Mouse (Mus musculus): ENCODE data around the gene Rcor1. TPM values are rescaled to one million over a fixed set of nuclear protein-coding genes. Genes with fewer than 3 reads are reported as not detected.

Gene Rcor1
- polyA plus RNA-seq, 1 experiment from 2014 or later = 10.4 TPM

GRCm38 (mm10) chr12:111094073-111094472 is 54.9 kb downstream of the Rcor1 start:
- no peak overlapping the region for H3K4me2 ChIP-seq
- no peaks in the 10 kb centered on the region; the same call in 1 of the 2 replicates for H3K4me1 ChIP-seq (ENCODE audit: control insufficient read depth, insufficient read depth, low read length)
- ATAC-seq (ENCODE audit: low FRiP score) = no peak
- no peak overlapping the region for H3K9ac ChIP-seq (ENCODE audit: low read length)
- H3K9me3 ChIP-seq (ENCODE audit: control insufficient read depth, low read length) = no peaks in the 10 kb centered on the region
- no peak for DNase-seq (ENCODE audit: low spot score, missing footprints)
- WGBS = 76% methylated on average over 5 of the region's 5 CpGs
- peaks cover 2% of the 10 kb centered on the region; the same call in 1 of the 2 replicates for H3K36me3 ChIP-seq (ENCODE audit: control insufficient read depth, insufficient read depth, low read length)
- no peaks in the 10 kb centered on the region for H3K27me3 ChIP-seq (ENCODE audit: control insufficient read depth, insufficient read depth, low read length)
- H3K27ac ChIP-seq (ENCODE audit: low read depth, low read length) = no peak overlapping the region
- no peak overlapping the region for H3K4me3 ChIP-seq (ENCODE audit: low read depth, low read length)

- Histone ChIP-seq H3K4me2 (no peak overlapping the region), H3K27me3 (ENCODE audit: control insufficient read depth, insufficient read depth, low read length) (no peaks in the 10 kb centered on the region), H3K4me3 (ENCODE audit: low read depth, low read length) (no peak overlapping the region), H3K27ac (ENCODE audit: low read depth, low read length) (no peak overlapping the region), H3K9ac (ENCODE audit: low read length) (no peak overlapping the region), H3K36me3 (ENCODE audit: control insufficient read depth, insufficient read depth, low read length) (peaks cover 2% of the 10 kb centered on the region; the same call in 1 of the 2 replicates), H3K4me1 (ENCODE audit: control insufficient read depth, insufficient read depth, low read length) (no peaks in the 10 kb centered on the region), H3K9me3 (ENCODE audit: control insufficient read depth, low read length) (no peaks in the 10 kb centered on the region)
- WGBS = 93% methylated on average over 6 of the region's 6 CpGs
- DNase-seq (ENCODE audit: low spot score, missing footprints) (no peak), ATAC-seq (ENCODE audit: low FRiP score) (no peak)
These were observed 55.9 kb downstream of the Rcor1 start for GRCm38 (mm10) chr12:111095086-111095485.

GRCm38 (mm10) chr12:111096249-111096648 is 57.1 kb downstream of the Rcor1 start:
- Histone ChIP-seq H3K27me3 (ENCODE audit: control insufficient read depth, insufficient read depth, low read length) (no peaks in the 10 kb centered on the region), H3K4me2 (no peak overlapping the region), H3K9ac (ENCODE audit: low read length) (no peak overlapping the region), H3K27ac (ENCODE audit: low read depth, low read length) (no peak overlapping the region), H3K4me3 (ENCODE audit: low read depth, low read length) (no peak overlapping the region), H3K9me3 (ENCODE audit: control insufficient read depth, low read length) (no peaks in the 10 kb centered on the region), H3K36me3 (ENCODE audit: control insufficient read depth, insufficient read depth, low read length) (peaks cover 2% of the 10 kb centered on the region; the same call in 1 of the 2 replicates), H3K4me1 (ENCODE audit: control insufficient read depth, insufficient read depth, low read length) (no peaks in the 10 kb centered on the region)
- WGBS = 91% methylated on average over 6 of the region's 6 CpGs
- DNase-seq (ENCODE audit: low spot score, missing footprints) = no peak
- no peak for ATAC-seq (ENCODE audit: low FRiP score)

- Histone ChIP-seq H3K9me3 (ENCODE audit: control insufficient read depth, low read length) (no peaks in the 10 kb centered on the region), H3K27ac (ENCODE audit: low read depth, low read length) (no peak overlapping the region), H3K9ac (ENCODE audit: low read length) (no peak overlapping the region), H3K27me3 (ENCODE audit: control insufficient read depth, insufficient read depth, low read length) (no peaks in the 10 kb centered on the region), H3K4me3 (ENCODE audit: low read depth, low read length) (no peak overlapping the region), H3K4me2 (no peak overlapping the region), H3K4me1 (ENCODE audit: control insufficient read depth, insufficient read depth, low read length) (no peaks in the 10 kb centered on the region), H3K36me3 (ENCODE audit: control insufficient read depth, insufficient read depth, low read length) (peaks cover 2% of the 10 kb centered on the region; the same call in 1 of the 2 replicates)
- ATAC-seq (ENCODE audit: low FRiP score) (no peak), DNase-seq (ENCODE audit: low spot score, missing footprints) (no peak)
- 95% methylated on average over 8 of the region's 8 CpGs for WGBS
These were observed 57.9 kb downstream of the Rcor1 start for GRCm38 (mm10) chr12:111097036-111097435.

- Histone ChIP-seq H3K27ac (ENCODE audit: low read depth, low read length) (no peak overlapping the region), H3K27me3 (ENCODE audit: control insufficient read depth, insufficient read depth, low read length) (no peaks in the 10 kb centered on the region), H3K4me1 (ENCODE audit: control insufficient read depth, insufficient read depth, low read length) (no peaks in the 10 kb centered on the region), H3K9ac (ENCODE audit: low read length) (no peak overlapping the region), H3K9me3 (ENCODE audit: control insufficient read depth, low read length) (no peaks in the 10 kb centered on the region), H3K36me3 (ENCODE audit: control insufficient read depth, insufficient read depth, low read length) (peaks cover 26% of the 10 kb centered on the region; the same call in 1 of the 2 replicates), H3K4me2 (no peak overlapping the region), H3K4me3 (ENCODE audit: low read depth, low read length) (no peak overlapping the region)
- ATAC-seq (ENCODE audit: low FRiP score) (no peak), DNase-seq (ENCODE audit: low spot score, missing footprints) (no peak)
- WGBS = 96% methylated on average over 8 of the region's 8 CpGs
These were observed 72.0 kb downstream of the Rcor1 start for GRCm38 (mm10) chr12:111111176-111111575.

GRCm38 (mm10) chr12:111114593-111114992 is 75.4 kb downstream of the Rcor1 start:
- Histone ChIP-seq H3K36me3 (ENCODE audit: control insufficient read depth, insufficient read depth, low read length) (peaks cover 24% of the 10 kb centered on the region; the same call in 1 of the 2 replicates), H3K27me3 (ENCODE audit: control insufficient read depth, insufficient read depth, low read length) (no peaks in the 10 kb centered on the region), H3K9ac (ENCODE audit: low read length) (no peak overlapping the region), H3K4me3 (ENCODE audit: low read depth, low read length) (no peak overlapping the region), H3K27ac (ENCODE audit: low read depth, low read length) (no peak overlapping the region), H3K9me3 (ENCODE audit: control insufficient read depth, low read length) (no peaks in the 10 kb centered on the region), H3K4me1 (ENCODE audit: control insufficient read depth, insufficient read depth, low read length) (no peaks in the 10 kb centered on the region), H3K4me2 (no peak overlapping the region)
- no peak for DNase-seq (ENCODE audit: low spot score, missing footprints)
- 93% methylated on average over 5 of the region's 5 CpGs for WGBS
- ATAC-seq (ENCODE audit: low FRiP score) = no peak

GRCm38 (mm10) chr12:111119506-111120085 is 80.4 kb downstream of the Rcor1 start:
- Histone ChIP-seq H3K9ac (ENCODE audit: low read length) (no peak overlapping the region), H3K27ac (ENCODE audit: low read depth, low read length) (no peak overlapping the region), H3K9me3 (ENCODE audit: control insufficient read depth, low read length) (no peaks in the 10 kb centered on the region), H3K4me3 (ENCODE audit: low read depth, low read length) (no peak overlapping the region), H3K4me2 (no peak overlapping the region), H3K4me1 (ENCODE audit: control insufficient read depth, insufficient read depth, low read length) (no peaks in the 10 kb centered on the region), H3K27me3 (ENCODE audit: control insufficient read depth, insufficient read depth, low read length) (no peaks in the 10 kb centered on the region), H3K36me3 (ENCODE audit: control insufficient read depth, insufficient read depth, low read length) (peaks cover 4% of the 10 kb centered on the region; the same call in 1 of the 2 replicates)
- WGBS = 92% methylated on average over 5 of the region's 5 CpGs
- DNase-seq (ENCODE audit: low spot score, missing footprints) = no peak
- no peak for ATAC-seq (ENCODE audit: low FRiP score)

GRCm38 (mm10) chr12:111120976-111121645 is 82.0 kb downstream of the Rcor1 start:
- ATAC-seq (ENCODE audit: low FRiP score) (no peak), DNase-seq (ENCODE audit: low spot score, missing footprints) (no peak)
- H3K9ac ChIP-seq (ENCODE audit: low read length) = no peak overlapping the region
- 95% methylated on average over 9 of the region's 9 CpGs for WGBS
- H3K27me3 ChIP-seq (ENCODE audit: control insufficient read depth, insufficient read depth, low read length) = no peaks in the 10 kb centered on the region
- H3K27ac ChIP-seq (ENCODE audit: low read depth, low read length) = no peak overlapping the region
- no peak overlapping the region for H3K4me3 ChIP-seq (ENCODE audit: low read depth, low read length)
- H3K4me2 ChIP-seq = no peak overlapping the region
- H3K4me1 ChIP-seq (ENCODE audit: control insufficient read depth, insufficient read depth, low read length) = peaks cover 2% of the 10 kb centered on the region; the same call in 1 of the 2 replicates
- H3K9me3 ChIP-seq (ENCODE audit: control insufficient read depth, low read length) = no peaks in the 10 kb centered on the region
- H3K36me3 ChIP-seq (ENCODE audit: control insufficient read depth, insufficient read depth, low read length) = 0 out of 2 replicates have a peak, but pooled peaks cover 3% of the 10 kb centered on the region

GRCm38 (mm10) chr12:111122332-111122852 is 83.2 kb downstream of the Rcor1 start:
- Histone ChIP-seq H3K4me2 (no peak overlapping the region), H3K36me3 (ENCODE audit: control insufficient read depth, insufficient read depth, low read length) (no peaks in the 10 kb centered on the region), H3K9me3 (ENCODE audit: control insufficient read depth, low read length) (no peaks in the 10 kb centered on the region), H3K4me3 (ENCODE audit: low read depth, low read length) (no peak overlapping the region), H3K27ac (ENCODE audit: low read depth, low read length) (no peak overlapping the region), H3K27me3 (ENCODE audit: control insufficient read depth, insufficient read depth, low read length) (no peaks in the 10 kb centered on the region), H3K9ac (ENCODE audit: low read length) (no peak overlapping the region), H3K4me1 (ENCODE audit: control insufficient read depth, insufficient read depth, low read length) (peaks cover 2% of the 10 kb centered on the region; the same call in 1 of the 2 replicates)
- ATAC-seq (ENCODE audit: low FRiP score) = no peak
- no peak for DNase-seq (ENCODE audit: low spot score, missing footprints)
